Mouse (Mus musculus): Measurements from ENCODE around the gene Numb. TPM values are rescaled to one million over a fixed set of nuclear protein-coding genes. Genes with fewer than 3 reads are reported as not detected.

Gene Numb
- 42.0 TPM for polyA plus RNA-seq (2015; fragmentation: Illumina TruSeq; extraction: RNeasy Lipid Tissue Mini Kit (QIAGEN cat#74804); ENCODE audit: low read depth, low replicate concordance)

DNA sequence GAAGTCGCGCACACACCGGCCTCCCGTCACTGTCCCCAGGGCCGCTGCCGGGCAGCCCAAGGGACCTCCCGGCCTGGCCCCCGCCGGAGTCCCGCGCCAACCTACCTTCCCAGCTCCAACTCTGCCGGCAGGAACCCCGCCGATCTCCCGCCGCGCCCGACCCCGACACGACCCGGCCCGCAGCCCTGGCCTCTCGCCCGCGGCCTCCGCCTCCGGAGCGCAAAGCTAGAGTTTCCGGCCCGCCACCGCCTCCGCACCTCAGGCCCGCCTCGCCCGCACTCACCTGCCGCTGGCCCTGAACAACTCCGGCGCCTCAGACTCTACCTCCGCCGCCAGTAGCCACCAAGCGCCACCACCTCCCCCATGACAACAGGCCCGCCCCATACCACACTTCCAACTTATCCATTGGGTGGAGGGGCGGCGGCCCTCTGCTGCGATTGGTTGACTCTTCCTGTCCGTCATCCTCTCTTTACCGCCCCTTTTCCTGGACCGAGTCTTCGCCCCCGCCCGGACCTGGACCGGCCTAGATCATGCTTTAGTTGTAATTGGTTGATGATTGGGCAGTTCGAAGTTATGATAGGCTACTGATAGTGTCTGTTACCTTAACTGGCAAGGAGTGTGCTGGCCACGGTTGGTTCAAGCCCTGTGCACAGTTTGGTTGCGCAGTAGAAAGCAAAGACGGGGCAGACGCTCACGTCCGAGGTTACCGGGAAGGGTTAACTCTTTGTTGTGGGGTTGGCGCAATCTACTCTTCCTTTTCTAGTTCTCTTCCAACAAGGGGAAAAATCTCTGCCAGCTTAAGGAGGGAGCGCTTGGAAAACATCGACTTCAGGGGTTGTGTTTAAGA, at the start of gene Numb:
Gene Numb (minus strand): TSS at position 400 of the 847 bp plus-strand sequence.

DNA sequence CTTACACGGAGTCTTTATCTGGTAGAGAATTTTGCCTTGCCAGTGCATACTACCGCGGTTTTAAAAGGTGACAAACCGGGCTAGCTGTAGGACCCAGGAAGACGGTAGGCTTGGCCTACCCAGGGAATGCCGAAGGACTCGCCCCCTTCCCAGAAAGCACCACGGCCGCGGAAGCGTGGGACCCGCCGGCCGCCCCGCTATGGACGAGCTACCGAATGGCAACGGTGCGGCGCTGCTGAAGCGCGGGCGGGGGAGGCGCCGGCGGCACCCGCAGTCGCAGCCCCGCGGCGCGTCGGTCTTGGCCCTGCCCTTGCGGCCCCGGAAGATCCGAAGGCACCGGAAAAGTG, 28.7 kb upstream of the Numb start, which contains the start of gene Riox1:
Gene Riox1 (plus strand): TSS at position 116 of the 347 bp plus-strand sequence.

DNA sequence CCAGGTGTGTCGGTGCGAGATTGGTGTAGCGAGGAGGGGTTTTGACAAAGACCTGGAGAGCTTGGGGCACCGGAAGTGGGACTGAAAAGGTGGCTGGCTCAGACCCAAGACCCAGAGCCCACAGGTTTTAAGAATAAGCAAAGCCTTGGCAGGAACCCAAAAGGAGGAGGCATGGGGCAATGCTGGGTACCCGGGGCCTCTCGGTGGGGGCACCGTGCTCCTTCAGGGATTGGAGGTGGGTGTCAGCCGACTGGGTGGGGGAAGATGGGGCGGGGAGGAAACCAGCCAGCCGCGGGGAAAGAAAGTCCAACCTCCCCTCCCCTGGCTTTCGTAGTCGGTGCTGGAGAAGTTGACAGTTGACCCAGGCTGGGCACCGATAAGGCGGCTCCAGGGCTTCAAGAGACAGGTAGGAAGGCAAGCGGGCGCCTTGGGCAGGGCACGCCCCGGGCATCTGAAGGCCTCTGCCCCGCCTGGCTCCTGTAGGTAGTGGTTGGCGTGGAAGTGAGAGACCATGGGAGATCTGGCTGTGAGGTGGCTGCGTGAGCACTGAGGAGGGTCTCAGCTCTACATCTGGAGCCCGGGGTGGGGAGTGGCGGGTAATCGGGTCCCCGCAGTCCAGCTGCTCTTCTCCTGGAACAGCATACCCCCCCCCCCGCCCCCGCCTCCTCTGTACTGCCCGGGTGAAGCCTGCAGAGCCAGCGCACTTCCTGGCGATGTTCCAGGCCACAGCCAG, 158.3 kb downstream of the Numb start, which contains the start of gene Papln:
Gene Papln (plus strand): TSS at position 324 of the 733 bp plus-strand sequence.

Other genes with a start within 250 kb of the Numb start
- gene Psen1, start 233.8 kb downstream of the Numb start, polyA plus RNA-seq (2015; fragmentation: Illumina TruSeq; extraction: RNeasy Lipid Tissue Mini Kit (QIAGEN cat#74804); ENCODE audit: low read depth, low replicate concordance) = 54.5 TPM
- gene Papln, start 158.3 kb downstream of the Numb start, polyA plus RNA-seq (2015; fragmentation: Illumina TruSeq; extraction: RNeasy Lipid Tissue Mini Kit (QIAGEN cat#74804); ENCODE audit: low read depth, low replicate concordance) = 2.4 TPM
- gene Riox1, start 28.7 kb upstream of the Numb start, polyA plus RNA-seq (2015; fragmentation: Illumina TruSeq; extraction: RNeasy Lipid Tissue Mini Kit (QIAGEN cat#74804); ENCODE audit: low read depth, low replicate concordance) = 10.2 TPM
- not detected for gene Heatr4, start 62.9 kb upstream of the Numb start, polyA plus RNA-seq (2015; fragmentation: Illumina TruSeq; extraction: RNeasy Lipid Tissue Mini Kit (QIAGEN cat#74804); ENCODE audit: low read depth, low replicate concordance)
- 5.5 TPM for gene Acot2, start 65.9 kb upstream of the Numb start, polyA plus RNA-seq (2015; fragmentation: Illumina TruSeq; extraction: RNeasy Lipid Tissue Mini Kit (QIAGEN cat#74804); ENCODE audit: low read depth, low replicate concordance)
- gene Acot1, start 87.6 kb upstream of the Numb start, polyA plus RNA-seq (2015; fragmentation: Illumina TruSeq; extraction: RNeasy Lipid Tissue Mini Kit (QIAGEN cat#74804); ENCODE audit: low read depth, low replicate concordance) = 35.0 TPM
- 1.4 TPM for gene Acot4, start 116.4 kb upstream of the Numb start, polyA plus RNA-seq (2015; fragmentation: Illumina TruSeq; extraction: RNeasy Lipid Tissue Mini Kit (QIAGEN cat#74804); ENCODE audit: low read depth, low replicate concordance)
- gene Gm49366, start 117.0 kb upstream of the Numb start, polyA plus RNA-seq (2015; fragmentation: Illumina TruSeq; extraction: RNeasy Lipid Tissue Mini Kit (QIAGEN cat#74804); ENCODE audit: low read depth, low replicate concordance) = not detected
- 1.8 TPM for gene Acot3, start 130.2 kb upstream of the Numb start, polyA plus RNA-seq (2015; fragmentation: Illumina TruSeq; extraction: RNeasy Lipid Tissue Mini Kit (QIAGEN cat#74804); ENCODE audit: low read depth, low replicate concordance)
- 3.6 TPM for gene Acot5, start 147.4 kb upstream of the Numb start, polyA plus RNA-seq (2015; fragmentation: Illumina TruSeq; extraction: RNeasy Lipid Tissue Mini Kit (QIAGEN cat#74804); ENCODE audit: low read depth, low replicate concordance)
- gene Acot6, start 178.7 kb upstream of the Numb start, polyA plus RNA-seq (2015; fragmentation: Illumina TruSeq; extraction: RNeasy Lipid Tissue Mini Kit (QIAGEN cat#74804); ENCODE audit: low read depth, low replicate concordance) = 5.0 TPM
- 63.1 TPM for gene Dnal1, start 192.4 kb upstream of the Numb start, polyA plus RNA-seq (2015; fragmentation: Illumina TruSeq; extraction: RNeasy Lipid Tissue Mini Kit (QIAGEN cat#74804); ENCODE audit: low read depth, low replicate concordance)
- gene Pnma1, start 226.6 kb upstream of the Numb start, polyA plus RNA-seq (2015; fragmentation: Illumina TruSeq; extraction: RNeasy Lipid Tissue Mini Kit (QIAGEN cat#74804); ENCODE audit: low read depth, low replicate concordance) = 3.8 TPM